Mouse (Mus musculus): ENCODE measurements around the gene Tom1l2. TPM values are rescaled to one million over a fixed set of nuclear protein-coding genes. Genes with fewer than 3 reads are reported as not detected.

Gene Tom1l2
- polyA plus RNA-seq, 1 experiment = 213 TPM

GRCm38 (mm10) chr11:60355952-60356351 is 3.2 kb upstream of the Tom1l2 start:
- Histone ChIP-seq H3K27ac (ENCODE audit: insufficient read depth, low read length) (no peak overlapping the region), H3K4me3 (ENCODE audit: insufficient read depth, low read length) (no peak overlapping the region), H3K4me1 (ENCODE audit: control insufficient read depth, insufficient read depth, low read length) (no peaks in the 10 kb centered on the region)
- TF ChIP-seq POLR2A (IDR thresholded peaks at IDR 0.05; ENCODE audit: extremely low read depth, insufficient read depth, low read length) = no peak
- TF ChIP-seq CTCF (IDR thresholded peaks at IDR 0.05; ENCODE audit: extremely low read depth, insufficient read depth, low read length) = no peak

GRCm38 (mm10) chr11:60351925-60352371 is 757 bp downstream of the Tom1l2 start:
- Histone ChIP-seq H3K4me3 (ENCODE audit: insufficient read depth, low read length) (peak overlapping the region; percentile 83), H3K4me1 (ENCODE audit: control insufficient read depth, insufficient read depth, low read length) (peaks cover 4% of the 10 kb centered on the region), H3K27ac (ENCODE audit: insufficient read depth, low read length) (peak overlapping the region; percentile 56)
- TF ChIP-seq CTCF (IDR thresholded peaks at IDR 0.05; ENCODE audit: extremely low read depth, insufficient read depth, low read length) (no peak), POLR2A (IDR thresholded peaks at IDR 0.05; ENCODE audit: extremely low read depth, insufficient read depth, low read length) (peak; percentile 16; the same call in 1 of the 2 replicates)

- Histone ChIP-seq H3K4me3 (ENCODE audit: insufficient read depth, low read length) (peak overlapping the region; percentile 83), H3K27ac (ENCODE audit: insufficient read depth, low read length) (no peak overlapping the region), H3K4me1 (ENCODE audit: control insufficient read depth, insufficient read depth, low read length) (peaks cover 4% of the 10 kb centered on the region)
- TF ChIP-seq POLR2A (IDR thresholded peaks at IDR 0.05; ENCODE audit: extremely low read depth, insufficient read depth, low read length) = no peak
- TF ChIP-seq CTCF (IDR thresholded peaks at IDR 0.05; ENCODE audit: extremely low read depth, insufficient read depth, low read length) = no peak
Measured at GRCm38 (mm10) chr11:60351388-60351787, 1.3 kb downstream of the Tom1l2 start.

GRCm38 (mm10) chr11:60346537-60346936 is 6.2 kb downstream of the Tom1l2 start:
- H3K4me1 ChIP-seq (ENCODE audit: control insufficient read depth, insufficient read depth, low read length) = peaks cover 4% of the 10 kb centered on the region
- no peak overlapping the region for H3K27ac ChIP-seq (ENCODE audit: insufficient read depth, low read length)
- H3K4me3 ChIP-seq (ENCODE audit: insufficient read depth, low read length) = no peak overlapping the region
- TF ChIP-seq CTCF (IDR thresholded peaks at IDR 0.05; ENCODE audit: extremely low read depth, insufficient read depth, low read length) (no peak), POLR2A (IDR thresholded peaks at IDR 0.05; ENCODE audit: extremely low read depth, insufficient read depth, low read length) (no peak)

- Histone ChIP-seq H3K4me3 (ENCODE audit: insufficient read depth, low read length) (no peak overlapping the region), H3K27ac (ENCODE audit: insufficient read depth, low read length) (no peak overlapping the region), H3K4me1 (ENCODE audit: control insufficient read depth, insufficient read depth, low read length) (peaks cover 6% of the 10 kb centered on the region)
- TF ChIP-seq CTCF (IDR thresholded peaks at IDR 0.05; ENCODE audit: extremely low read depth, insufficient read depth, low read length) (no peak), POLR2A (IDR thresholded peaks at IDR 0.05; ENCODE audit: extremely low read depth, insufficient read depth, low read length) (no peak)
Measured at GRCm38 (mm10) chr11:60345868-60346267, 6.8 kb downstream of the Tom1l2 start.

GRCm38 (mm10) chr11:60339361-60339760 is 13.3 kb downstream of the Tom1l2 start:
- TF ChIP-seq POLR2A (IDR thresholded peaks at IDR 0.05; ENCODE audit: extremely low read depth, insufficient read depth, low read length) (no peak), CTCF (IDR thresholded peaks at IDR 0.05; ENCODE audit: extremely low read depth, insufficient read depth, low read length) (no peak)
- peaks cover 7% of the 10 kb centered on the region for H3K4me1 ChIP-seq (ENCODE audit: control insufficient read depth, insufficient read depth, low read length)
- no peak overlapping the region for H3K27ac ChIP-seq (ENCODE audit: insufficient read depth, low read length)
- H3K4me3 ChIP-seq (ENCODE audit: insufficient read depth, low read length) = no peak overlapping the region

GRCm38 (mm10) chr11:60338291-60338690 is 14.4 kb downstream of the Tom1l2 start:
- H3K4me3 ChIP-seq (ENCODE audit: insufficient read depth, low read length) = no peak overlapping the region
- H3K27ac ChIP-seq (ENCODE audit: insufficient read depth, low read length) = no peak overlapping the region
- TF ChIP-seq POLR2A (IDR thresholded peaks at IDR 0.05; ENCODE audit: extremely low read depth, insufficient read depth, low read length) (no peak), CTCF (IDR thresholded peaks at IDR 0.05; ENCODE audit: extremely low read depth, insufficient read depth, low read length) (peak; percentile 53)
- peaks cover 11% of the 10 kb centered on the region for H3K4me1 ChIP-seq (ENCODE audit: control insufficient read depth, insufficient read depth, low read length)

GRCm38 (mm10) chr11:60335771-60336170 is 16.9 kb downstream of the Tom1l2 start:
- peaks cover 11% of the 10 kb centered on the region for H3K4me1 ChIP-seq (ENCODE audit: control insufficient read depth, insufficient read depth, low read length)
- no peak overlapping the region for H3K4me3 ChIP-seq (ENCODE audit: insufficient read depth, low read length)
- no peak for TF ChIP-seq CTCF (IDR thresholded peaks at IDR 0.05; ENCODE audit: extremely low read depth, insufficient read depth, low read length)
- TF ChIP-seq POLR2A (IDR thresholded peaks at IDR 0.05; ENCODE audit: extremely low read depth, insufficient read depth, low read length) = no peak
- peak overlapping the region; percentile 38; the same call in 1 of the 2 replicates for H3K27ac ChIP-seq (ENCODE audit: insufficient read depth, low read length)

- Histone ChIP-seq H3K4me1 (ENCODE audit: control insufficient read depth, insufficient read depth, low read length) (peaks cover 11% of the 10 kb centered on the region), H3K27ac (ENCODE audit: insufficient read depth, low read length) (no peak overlapping the region), H3K4me3 (ENCODE audit: insufficient read depth, low read length) (no peak overlapping the region)
- TF ChIP-seq POLR2A (IDR thresholded peaks at IDR 0.05; ENCODE audit: extremely low read depth, insufficient read depth, low read length) = no peak
- no peak for TF ChIP-seq CTCF (IDR thresholded peaks at IDR 0.05; ENCODE audit: extremely low read depth, insufficient read depth, low read length)
Measured at GRCm38 (mm10) chr11:60334124-60334523, 18.6 kb downstream of the Tom1l2 start.

GRCm38 (mm10) chr11:60333461-60333860 is 19.2 kb downstream of the Tom1l2 start:
- Histone ChIP-seq H3K27ac (ENCODE audit: insufficient read depth, low read length) (no peak overlapping the region), H3K4me3 (ENCODE audit: insufficient read depth, low read length) (no peak overlapping the region), H3K4me1 (ENCODE audit: control insufficient read depth, insufficient read depth, low read length) (peaks cover 11% of the 10 kb centered on the region)
- no peak for TF ChIP-seq POLR2A (IDR thresholded peaks at IDR 0.05; ENCODE audit: extremely low read depth, insufficient read depth, low read length)
- no peak for TF ChIP-seq CTCF (IDR thresholded peaks at IDR 0.05; ENCODE audit: extremely low read depth, insufficient read depth, low read length)
